Mouse (Mus musculus): ENCODE measurements around the gene Prpf8. TPM values are rescaled to one million over a fixed set of nuclear protein-coding genes. Genes with fewer than 3 reads are reported as not detected.
A peak's percentile ranks its signal among the peaks of the same experiment; 100 is the strongest.

The Prpf8 gene
- polyA plus RNA-seq, 1 experiment from 2014 or later, result 65.0 TPM

GRCm38 (mm10) chr11:75521609-75522008 is 35.0 kb downstream of the Prpf8 start:
- Histone ChIP-seq H3K9ac (replicated peaks; ENCODE audit: low read depth, low read length) (no peak overlapping the region), H3K4me1 (ENCODE audit: control insufficient read depth, insufficient read depth, low read length) (no peaks in the 10 kb centered on the region), H3K4me2 (ENCODE audit: low read depth, low read length) (no peak overlapping the region), H3K36me3 (ENCODE audit: control insufficient read depth, insufficient read depth, low read length) (no peaks in the 10 kb centered on the region), H3K4me3 (ENCODE audit: low read depth, low read length) (no peak overlapping the region), H3K27me3 (ENCODE audit: control insufficient read depth, insufficient read depth, low read length) (no peaks in the 10 kb centered on the region), H3K9me3 (ENCODE audit: control insufficient read depth, low read length) (no peaks in the 10 kb centered on the region), H3K27ac (ENCODE audit: low read depth, low read length) (no peak overlapping the region)
- 71% methylated on average over 4 of the region's 4 CpGs for WGBS
- no peak for ATAC-seq (ENCODE audit: low read depth)

GRCm38 (mm10) chr11:75522793-75523192 is 36.2 kb downstream of the Prpf8 start:
- H3K4me1 ChIP-seq (ENCODE audit: control insufficient read depth, insufficient read depth, low read length), result no peaks in the 10 kb centered on the region
- no peaks in the 10 kb centered on the region for H3K9me3 ChIP-seq (ENCODE audit: control insufficient read depth, low read length)
- 77% methylated on average over 2 of the region's 2 CpGs for WGBS
- no peak for ATAC-seq (ENCODE audit: low read depth)
- no peak overlapping the region for H3K27ac ChIP-seq (ENCODE audit: low read depth, low read length)
- H3K4me3 ChIP-seq (ENCODE audit: low read depth, low read length), result no peak overlapping the region
- no peak overlapping the region for H3K9ac ChIP-seq (replicated peaks; ENCODE audit: low read depth, low read length)
- H3K27me3 ChIP-seq (ENCODE audit: control insufficient read depth, insufficient read depth, low read length), result no peaks in the 10 kb centered on the region
- H3K36me3 ChIP-seq (ENCODE audit: control insufficient read depth, insufficient read depth, low read length), result no peaks in the 10 kb centered on the region
- H3K4me2 ChIP-seq (ENCODE audit: low read depth, low read length), result no peak overlapping the region

- no peaks in the 10 kb centered on the region for H3K27me3 ChIP-seq (ENCODE audit: control insufficient read depth, insufficient read depth, low read length)
- no peaks in the 10 kb centered on the region for H3K9me3 ChIP-seq (ENCODE audit: control insufficient read depth, low read length)
- no peak overlapping the region for H3K4me2 ChIP-seq (ENCODE audit: low read depth, low read length)
- no peak overlapping the region for H3K4me3 ChIP-seq (ENCODE audit: low read depth, low read length)
- no peak for ATAC-seq (ENCODE audit: low read depth)
- whole genome bisulfite sequencing, result 87% methylated on average over 15 of the region's 15 CpGs
- H3K36me3 ChIP-seq (ENCODE audit: control insufficient read depth, insufficient read depth, low read length), result no peaks in the 10 kb centered on the region
- no peak overlapping the region for H3K27ac ChIP-seq (ENCODE audit: low read depth, low read length)
- no peak overlapping the region for H3K9ac ChIP-seq (replicated peaks; ENCODE audit: low read depth, low read length)
- H3K4me1 ChIP-seq (ENCODE audit: control insufficient read depth, insufficient read depth, low read length), result no peaks in the 10 kb centered on the region
Observed at GRCm38 (mm10) chr11:75525531-75526125, 39.0 kb downstream of the Prpf8 start.

- 91% methylated on average over 6 of the region's 6 CpGs for WGBS
- H3K36me3 ChIP-seq (ENCODE audit: control insufficient read depth, insufficient read depth, low read length), result no peaks in the 10 kb centered on the region
- H3K27me3 ChIP-seq (ENCODE audit: control insufficient read depth, insufficient read depth, low read length), result no peaks in the 10 kb centered on the region
- H3K4me1 ChIP-seq (ENCODE audit: control insufficient read depth, insufficient read depth, low read length), result no peaks in the 10 kb centered on the region
- no peak overlapping the region for H3K9ac ChIP-seq (replicated peaks; ENCODE audit: low read depth, low read length)
- no peaks in the 10 kb centered on the region for H3K9me3 ChIP-seq (ENCODE audit: control insufficient read depth, low read length)
- no peak for ATAC-seq (ENCODE audit: low read depth)
- H3K4me3 ChIP-seq (ENCODE audit: low read depth, low read length), result no peak overlapping the region
- no peak overlapping the region for H3K4me2 ChIP-seq (ENCODE audit: low read depth, low read length)
- no peak overlapping the region for H3K27ac ChIP-seq (ENCODE audit: low read depth, low read length)
Observed at GRCm38 (mm10) chr11:75526943-75527342, 40.3 kb downstream of the Prpf8 start.

GRCm38 (mm10) chr11:75529771-75530170 is 43.2 kb downstream of the Prpf8 start:
- no peak overlapping the region for H3K27ac ChIP-seq (ENCODE audit: low read depth, low read length)

GRCm38 (mm10) chr11:75530325-75530724 is 43.7 kb downstream of the Prpf8 start:
- peaks cover 17% of the 10 kb centered on the region for H3K4me1 ChIP-seq (ENCODE audit: control insufficient read depth, insufficient read depth, low read length)
- peak overlapping the region; percentile 95 for H3K4me2 ChIP-seq (ENCODE audit: low read depth, low read length)
- no peaks in the 10 kb centered on the region for H3K9me3 ChIP-seq (ENCODE audit: control insufficient read depth, low read length)
- no peaks in the 10 kb centered on the region for H3K27me3 ChIP-seq (ENCODE audit: control insufficient read depth, insufficient read depth, low read length)
- peak overlapping the region; percentile 70 for H3K4me3 ChIP-seq (ENCODE audit: low read depth, low read length)
- H3K27ac ChIP-seq (ENCODE audit: low read depth, low read length), result peak overlapping the region; percentile 98
- 0% methylated on average over 10 of the region's 10 CpGs for WGBS
- H3K9ac ChIP-seq (replicated peaks; ENCODE audit: low read depth, low read length), result peak overlapping the region; percentile 88
- ATAC-seq (ENCODE audit: low read depth), result peak; percentile 52; the same call in 1 of the 2 replicates
- no peaks in the 10 kb centered on the region for H3K36me3 ChIP-seq (ENCODE audit: control insufficient read depth, insufficient read depth, low read length)

More at GRCm38 (mm10) chr11:75529771-75530170, 43.2 kb downstream of the Prpf8 start:
- peaks cover 11% of the 10 kb centered on the region for H3K4me1 ChIP-seq (ENCODE audit: control insufficient read depth, insufficient read depth, low read length)
- no peak overlapping the region for H3K9ac ChIP-seq (replicated peaks; ENCODE audit: low read depth, low read length)
- ATAC-seq (ENCODE audit: low read depth), result no peak
- H3K27me3 ChIP-seq (ENCODE audit: control insufficient read depth, insufficient read depth, low read length), result no peaks in the 10 kb centered on the region
- no peak overlapping the region for H3K4me3 ChIP-seq (ENCODE audit: low read depth, low read length)
- WGBS, result 53% methylated on average over 4 of the region's 4 CpGs
- no peaks in the 10 kb centered on the region for H3K9me3 ChIP-seq (ENCODE audit: control insufficient read depth, low read length)
- H3K36me3 ChIP-seq (ENCODE audit: control insufficient read depth, insufficient read depth, low read length), result no peaks in the 10 kb centered on the region
- H3K4me2 ChIP-seq (ENCODE audit: low read depth, low read length), result no peak overlapping the region

- Histone ChIP-seq H3K4me1 (ENCODE audit: control insufficient read depth, insufficient read depth, low read length) (peaks cover 22% of the 10 kb centered on the region), H3K4me3 (ENCODE audit: low read depth, low read length) (peak overlapping the region; percentile 70), H3K36me3 (ENCODE audit: control insufficient read depth, insufficient read depth, low read length) (no peaks in the 10 kb centered on the region), H3K4me2 (ENCODE audit: low read depth, low read length) (peak overlapping the region; percentile 95), H3K27me3 (ENCODE audit: control insufficient read depth, insufficient read depth, low read length) (no peaks in the 10 kb centered on the region), H3K9me3 (ENCODE audit: control insufficient read depth, low read length) (no peaks in the 10 kb centered on the region), H3K9ac (replicated peaks; ENCODE audit: low read depth, low read length) (peak overlapping the region; percentile 88), H3K27ac (ENCODE audit: low read depth, low read length) (peak overlapping the region; percentile 98)
- under 1% methylated on average over 31 of the region's 31 CpGs for WGBS
- ATAC-seq (ENCODE audit: low read depth), result no peak; the same call in 1 of the 2 replicates
Observed at GRCm38 (mm10) chr11:75530845-75531373, 44.3 kb downstream of the Prpf8 start.

- H3K4me3 ChIP-seq (ENCODE audit: low read depth, low read length), result peak within 1 kb of the TSS; percentile 70
- H3K9me3 ChIP-seq (ENCODE audit: control insufficient read depth, low read length), result no peaks in the 10 kb centered on the region
- peak; percentile 95 for ATAC-seq (ENCODE audit: low read depth)
- H3K27me3 ChIP-seq (ENCODE audit: control insufficient read depth, insufficient read depth, low read length), result no peaks in the 10 kb centered on the region
- H3K4me1 ChIP-seq (ENCODE audit: control insufficient read depth, insufficient read depth, low read length), result peaks cover 22% of the 10 kb centered on the region
- H3K27ac ChIP-seq (ENCODE audit: low read depth, low read length), result peak within 1 kb of the TSS; percentile 98
- peak within 1 kb of the TSS; percentile 88 for H3K9ac ChIP-seq (replicated peaks; ENCODE audit: low read depth, low read length)
- no peaks in the 10 kb centered on the region for H3K36me3 ChIP-seq (ENCODE audit: control insufficient read depth, insufficient read depth, low read length)
- under 1% methylated on average over 61 of the region's 62 CpGs for WGBS
- H3K4me2 ChIP-seq (ENCODE audit: low read depth, low read length), result peak within 1 kb of the TSS; percentile 95
Observed at GRCm38 (mm10) chr11:75531469-75532242, 45.0 kb downstream of the Prpf8 start, which contains the start of gene Slc43a2. TSS of gene Slc43a2 (plus strand) at chr11:75531694.

Measured in neural tube, embryonic 14.5 days (tissue).